Mouse (Mus musculus) lung, postnatal 0 days (tissue): Measurements from ENCODE around the gene Cxcr1.

Source experiments
- CTCF ChIP-seq: IDR thresholded peaks from 2 replicates; pipeline ENCODE4 v1.5.1; 2016; ENCODE audit warnings: antibody characterized with exemption, mild to moderate bottlenecking
- EP300 ChIP-seq: IDR thresholded peaks from 2 replicates; pipeline ENCODE4 v1.6.1; 2016; ENCODE audit warnings: antibody characterized with exemption, mild to moderate bottlenecking, control low read depth

GRCm38 (mm10) chr1:74238136-74238535 is 43.7 kb upstream of the Cxcr1 start:
- TF ChIP-seq CTCF (no peak), EP300 (no peak)
